Mouse (Mus musculus): ENCODE data around the gene Aplnr. TPM values are rescaled to one million over a fixed set of nuclear protein-coding genes. Genes with fewer than 3 reads are reported as not detected.

The Aplnr gene
- total RNA-seq (2021), result 1 to 10 TPM; 4.2 to 7.1 TPM
- long read RNA-seq, experiment 1, transcript Aplnr-201 (1 exons, 3,699 nt), result major isoform, 7 of 7 reads
- long read RNA-seq, experiment 1, partial matches to known transcripts, result 0 of 7 reads
- long read RNA-seq, experiment 1, other reads (novel, unspliced or antisense), result 0 of 7 reads
- long read RNA-seq, experiment 2, transcript Aplnr-201 (1 exons, 3,699 nt), result major isoform, 10 of 10 reads
- long read RNA-seq, experiment 2, partial matches to known transcripts, result 0 of 10 reads
- long read RNA-seq, experiment 2, other reads (novel, unspliced or antisense), result 0 of 10 reads

DNA sequence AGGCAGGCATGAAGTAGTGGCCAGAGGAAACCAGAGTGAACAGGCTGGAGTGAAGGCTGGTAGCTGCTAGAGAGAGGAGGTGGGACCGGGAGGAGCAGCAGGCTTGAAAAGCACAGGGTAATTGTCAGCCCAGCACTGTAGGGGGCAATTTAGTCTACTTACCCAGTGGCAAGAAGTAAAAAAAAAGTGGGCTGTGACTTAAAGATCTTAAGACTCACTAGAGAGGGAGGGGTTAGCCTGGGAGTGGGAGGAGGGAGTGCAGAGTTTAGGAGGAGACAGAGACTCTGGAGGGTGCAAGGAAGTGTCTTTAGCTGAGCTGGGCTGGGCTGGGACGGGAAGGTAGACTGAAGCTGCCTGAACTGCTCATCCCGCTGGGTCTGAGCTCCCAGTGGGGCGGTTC is at the start of gene Aplnr:
TSS of gene Aplnr (plus strand) at position 137 of the 400 bp plus-strand sequence.
- no peak for DNase-seq (ENCODE audit: low spot score in 2 of 2)

DNA sequence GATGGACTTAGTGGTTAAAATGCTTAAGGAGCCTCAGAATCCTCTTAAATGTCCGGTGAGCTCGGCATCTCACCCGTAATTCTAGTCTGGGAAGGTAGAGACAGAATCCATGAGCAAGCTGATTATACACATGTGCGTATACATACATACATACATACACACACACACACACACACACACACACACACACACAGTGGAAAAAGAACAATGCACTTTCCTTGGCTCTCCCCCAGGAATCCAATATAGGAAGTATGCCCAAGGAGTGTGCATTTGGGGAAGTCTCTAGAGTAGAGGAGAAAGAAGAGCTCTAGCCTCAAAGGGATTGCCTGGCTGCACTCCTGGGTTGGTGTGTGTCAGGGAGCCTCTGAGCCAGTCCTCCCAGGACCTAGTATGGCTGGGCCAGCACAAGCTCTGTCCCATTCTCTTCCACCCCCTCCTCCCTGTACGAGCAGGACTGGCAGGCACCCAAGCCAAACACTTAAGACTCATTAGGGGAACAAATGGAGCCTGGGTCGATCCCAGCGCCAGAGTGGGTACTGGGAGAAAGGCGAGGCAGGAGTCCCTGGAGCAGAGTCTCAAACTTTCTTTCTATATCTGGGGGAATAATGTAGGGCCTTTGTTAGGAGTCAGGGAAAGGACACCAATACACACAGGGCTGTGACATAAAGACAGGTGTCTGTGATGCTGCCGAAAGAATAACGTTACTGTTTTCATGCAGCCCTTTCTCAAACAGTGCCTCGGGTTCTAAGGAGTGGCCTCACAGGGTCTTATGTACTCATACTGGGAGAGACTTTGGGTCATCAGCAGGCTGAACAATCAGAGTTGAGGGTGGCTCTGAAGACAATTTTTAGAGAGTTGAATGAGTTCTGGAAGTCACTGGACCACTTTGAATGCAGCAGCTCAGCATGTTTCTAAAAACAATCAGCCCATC is 47.0 kb upstream of the Aplnr start:
- DNase-seq (ENCODE audit: low spot score in 2 of 2), result no peak

DNA sequence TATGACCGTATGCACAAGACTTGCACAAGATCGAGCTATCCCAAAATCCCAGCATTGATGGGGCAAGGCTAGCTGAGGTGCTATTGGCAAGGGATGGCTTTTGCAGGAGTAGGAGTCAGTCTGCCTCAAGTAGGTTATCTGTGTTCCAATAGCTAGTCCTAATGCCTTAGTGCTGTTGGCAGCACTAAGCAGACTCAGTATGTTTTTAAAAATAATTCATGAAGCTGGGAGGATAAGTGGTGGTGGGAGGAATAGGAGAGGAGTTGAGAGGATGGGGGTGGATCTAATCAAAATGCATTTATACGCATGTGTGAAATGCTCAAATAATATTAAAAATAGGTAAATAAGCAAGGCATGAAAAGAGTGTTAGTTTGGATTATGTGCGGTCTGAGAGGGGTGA is 44.7 kb upstream of the Aplnr start:
- no peak for DNase-seq (ENCODE audit: low spot score in 2 of 2)

DNA sequence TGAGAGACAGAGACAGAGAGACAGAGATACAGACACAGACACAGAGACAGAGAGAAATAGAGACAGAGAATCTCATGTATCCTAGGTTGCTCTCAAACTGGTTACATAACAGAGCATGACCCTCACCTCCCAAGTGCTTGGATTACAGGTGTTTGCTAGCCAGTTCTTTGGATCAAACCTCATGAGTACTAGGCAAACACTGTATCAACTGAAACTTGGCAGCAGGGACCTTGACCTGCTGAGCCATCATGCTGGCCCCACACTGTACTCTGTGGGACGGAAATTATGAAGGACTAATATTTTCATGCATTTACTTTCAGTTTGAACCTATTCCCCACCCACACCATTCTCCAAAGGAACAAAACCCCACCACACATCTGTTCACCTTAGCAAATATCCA is 42.6 kb upstream of the Aplnr start:
- DNase-seq (ENCODE audit: low spot score in 2 of 2), result no peak

GRCm38 (mm10) chr2:85095906-85096305 is 40.1 kb upstream of the Aplnr start:
- DNase-seq (ENCODE audit: low spot score in 2 of 2), result no peak

GRCm38 (mm10) chr2:85098014-85098413 is 38.0 kb upstream of the Aplnr start:
- DNase-seq (ENCODE audit: low spot score in 2 of 2), result no peak

GRCm38 (mm10) chr2:85098824-85099511 is 37.1 kb upstream of the Aplnr start:
- DNase-seq (ENCODE audit: low spot score in 2 of 2), result peak; percentile 25 to 49

DNA sequence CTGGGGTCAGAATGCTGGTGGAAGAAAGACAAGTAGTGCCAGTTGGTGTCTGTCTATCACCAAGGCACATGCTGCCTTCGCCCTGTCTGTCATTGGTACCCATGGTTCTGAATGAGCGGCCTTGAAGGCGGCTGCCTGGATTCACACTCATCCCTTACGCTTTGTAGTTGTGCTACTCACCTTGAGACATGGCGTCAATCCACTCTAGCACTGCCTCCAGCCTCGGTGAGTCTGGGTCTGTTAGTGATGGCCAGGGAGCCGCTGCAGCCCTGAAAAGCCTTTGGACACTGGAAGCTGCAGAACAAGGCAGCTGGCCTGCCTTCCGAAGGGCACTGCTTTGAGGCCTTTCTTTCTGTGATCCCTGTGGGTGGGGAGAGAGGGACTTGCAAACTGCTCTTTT is 32.8 kb upstream of the Aplnr start:
- no peak for DNase-seq (ENCODE audit: low spot score in 2 of 2)

- DNase-seq (ENCODE audit: low spot score in 2 of 2), result no peak
These were observed 30.5 kb upstream of the Aplnr start for GRCm38 (mm10) chr2:85105426-85106013.

GRCm38 (mm10) chr2:85106068-85106790 is 29.8 kb upstream of the Aplnr start:
- no peak for DNase-seq (ENCODE audit: low spot score in 2 of 2)

DNA sequence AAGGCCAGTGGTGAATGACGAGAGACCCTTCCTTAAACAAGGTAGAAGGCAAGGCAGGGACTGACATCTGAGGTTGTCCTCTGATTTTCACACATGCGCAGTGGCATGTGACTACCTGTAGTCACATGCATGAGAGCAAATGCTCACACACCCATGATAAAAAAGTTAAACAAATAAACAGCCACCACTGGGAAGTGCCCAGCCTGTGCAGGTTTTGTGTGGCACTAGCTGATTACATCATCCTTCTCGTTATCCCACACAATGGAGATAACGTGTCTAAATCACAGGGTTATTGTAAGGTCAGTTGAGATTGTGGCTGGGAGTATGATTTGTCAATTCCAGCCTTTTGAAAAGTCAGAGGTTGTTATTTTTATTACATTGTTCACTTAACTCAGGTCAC is 29.1 kb upstream of the Aplnr start:
- no peak for DNase-seq (ENCODE audit: low spot score in 2 of 2)

DNA sequence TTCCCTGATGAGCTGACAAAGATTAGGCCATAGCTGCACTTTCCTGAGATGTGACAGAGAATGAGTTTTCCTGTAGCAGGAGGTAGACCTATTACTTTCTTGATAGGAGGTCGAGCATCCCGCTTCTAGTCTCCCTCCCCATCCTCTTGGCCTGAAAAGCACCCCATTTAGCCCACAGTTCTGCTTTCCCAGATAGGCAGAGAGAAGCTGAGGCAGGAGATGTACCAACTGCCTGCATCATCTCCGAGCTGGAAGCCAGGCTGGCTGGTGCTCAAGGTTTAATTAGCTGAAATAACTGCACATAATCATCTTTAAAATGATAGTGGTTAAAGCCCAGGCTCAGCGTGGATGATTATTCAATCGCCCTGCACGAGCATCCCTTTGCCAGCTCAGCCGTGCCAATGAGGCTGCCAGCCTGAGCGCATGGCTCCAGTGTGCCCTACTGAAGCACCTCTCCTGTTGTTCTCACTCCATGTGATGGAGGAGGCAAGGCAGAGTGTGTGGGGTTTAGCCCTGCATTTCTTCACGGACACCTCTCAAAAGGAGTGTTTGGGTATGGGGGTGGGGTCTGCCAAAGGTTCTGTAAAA is 25.6 kb upstream of the Aplnr start:
- no peak for DNase-seq (ENCODE audit: low spot score in 2 of 2)

GRCm38 (mm10) chr2:85123187-85123868 is 12.7 kb upstream of the Aplnr start:
- DNase-seq (ENCODE audit: low spot score in 2 of 2), result no peak

DNA sequence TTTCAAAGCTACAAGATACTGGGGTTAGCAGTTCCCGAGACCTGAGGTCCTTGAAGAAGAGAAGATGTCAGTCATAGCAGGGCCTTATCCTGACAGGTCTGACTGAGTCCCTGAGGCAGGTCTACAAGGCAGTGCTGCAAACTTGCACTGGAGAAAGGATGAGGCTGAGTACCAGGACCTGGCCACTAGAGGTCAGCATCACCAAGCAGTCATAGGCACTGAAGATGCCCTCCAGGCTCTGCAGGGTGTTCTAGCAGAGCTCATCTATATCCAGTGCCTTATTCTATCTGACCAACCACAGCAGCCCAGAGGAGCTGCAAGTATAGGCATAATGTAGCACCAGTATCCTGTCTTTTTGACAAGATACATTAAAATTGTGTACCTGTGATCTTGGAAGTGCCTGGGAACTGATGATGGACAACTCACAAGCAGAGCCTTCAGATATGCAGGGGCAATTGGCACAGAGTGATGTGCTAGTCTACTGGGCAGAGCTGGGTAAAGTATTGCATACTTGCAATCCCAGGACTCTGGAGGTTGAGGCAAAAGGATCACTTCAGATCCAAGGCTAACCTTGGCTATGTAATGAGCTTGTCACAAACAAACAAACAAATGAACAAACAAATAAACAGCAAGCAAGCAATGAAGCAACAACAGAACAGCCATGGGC is 12.0 kb upstream of the Aplnr start:
- DNase-seq (ENCODE audit: low spot score in 2 of 2), result peak; percentile 64 to 73

- DNase-seq (ENCODE audit: low spot score in 2 of 2), result no peak
These were observed 6.5 kb upstream of the Aplnr start for GRCm38 (mm10) chr2:85129496-85129971.

DNA sequence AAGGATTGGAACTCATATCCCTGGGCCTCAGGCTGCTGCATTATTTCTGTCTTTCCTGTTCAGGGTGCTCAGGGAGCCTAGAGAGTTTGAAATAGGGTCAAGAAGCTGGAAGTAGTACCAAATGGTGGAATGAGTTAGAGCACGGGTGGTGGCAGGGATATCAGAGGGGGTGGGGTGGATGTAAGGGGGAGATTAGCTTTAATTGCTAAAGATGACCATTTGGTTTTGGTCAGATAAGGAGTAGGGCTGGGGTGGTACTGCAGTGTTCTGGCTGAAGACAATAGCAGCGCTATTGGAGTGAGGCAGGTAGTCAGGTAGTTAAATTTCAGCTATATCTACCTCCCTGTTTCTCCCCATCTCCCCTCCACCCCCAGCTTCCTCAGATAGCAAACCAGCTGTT is 4.8 kb upstream of the Aplnr start:
- no peak for DNase-seq (ENCODE audit: low spot score in 2 of 2)

DNA sequence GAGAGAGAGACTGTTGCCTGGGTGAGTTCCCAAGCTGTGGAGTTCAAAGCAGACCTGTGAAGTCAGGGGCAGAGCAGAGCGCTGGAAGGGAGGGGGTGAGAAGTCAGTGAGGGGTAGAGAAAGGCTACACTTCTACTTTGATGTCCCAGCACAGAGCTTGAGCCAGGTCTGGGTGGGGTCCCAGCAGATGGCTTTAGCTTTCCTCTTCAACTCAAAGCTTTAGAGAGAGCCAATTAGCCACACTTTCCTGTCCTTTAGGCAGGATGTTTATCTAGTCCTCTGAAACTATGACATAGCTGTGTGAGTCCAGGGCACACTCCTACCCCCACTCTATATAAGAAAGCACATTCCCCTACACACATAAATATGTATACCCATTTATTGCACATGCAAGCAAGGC is 4.3 kb upstream of the Aplnr start:
- no peak for DNase-seq (ENCODE audit: low spot score in 2 of 2)

- DNase-seq (ENCODE audit: low spot score in 2 of 2), result no peak
These were observed 3.8 kb upstream of the Aplnr start for GRCm38 (mm10) chr2:85132204-85132603.

GRCm38 (mm10) chr2:85135099-85135498 is 926 bp upstream of the Aplnr start:
- no peak for DNase-seq (ENCODE audit: low spot score in 2 of 2)
